Mouse (Mus musculus) small intestine, adult 2 months (tissue): ENCODE results near the gene Ifi27. TPM values are rescaled to one million over a fixed set of nuclear protein-coding genes. Genes with fewer than 3 reads are reported as not detected.

Experiments
- H3K27ac ChIP-seq: fragments of 200-500 bp; 2 replicates; pipeline ENCODE4 v1.5.1; 2012; ENCODE audit warnings: low read depth, low read length, control low read depth, inconsistent platforms; ENCODE audit not compliant: insufficient read depth
- H3K27me3 ChIP-seq: fragments of 200-500 bp; 2 replicates; pipeline ENCODE4 v1.6.1; 2012; ENCODE audit warnings: mild to moderate bottlenecking, moderate library complexity, low read length, inconsistent platforms; ENCODE audit not compliant: control insufficient read depth, insufficient read depth
- H3K36me3 ChIP-seq: fragments of 200-500 bp; 2 replicates; pipeline ENCODE4 v1.6.1; 2012; ENCODE audit warnings: mild to moderate bottlenecking, low read length, control low read depth, inconsistent platforms; ENCODE audit not compliant: control insufficient read depth, insufficient read depth
- H3K4me1 ChIP-seq: fragments of 200-500 bp; 2 replicates; pipeline ENCODE4 v1.6.1; 2012; ENCODE audit warnings: low read length, inconsistent platforms, mixed read lengths; ENCODE audit not compliant: control insufficient read depth, insufficient read depth, insufficient read length
- H3K4me3 ChIP-seq: fragments of 200-500 bp; 2 replicates; pipeline ENCODE4 v1.5.1; 2012; ENCODE audit warnings: low read depth, mild to moderate bottlenecking, control low read depth, inconsistent platforms, low read length, moderate library complexity
- CTCF ChIP-seq: fragments of 200-500 bp; IDR thresholded peaks from 2 replicates; pipeline ENCODE4 v1.5.1; 2012; ENCODE audit warnings: low read depth, mild to moderate bottlenecking, control low read depth, inconsistent platforms, low read length, moderate library complexity, mixed read lengths; ENCODE audit not compliant: insufficient replicate concordance, insufficient read length; ENCODE audit errors: extremely low read depth
- POLR2A ChIP-seq: fragments of 200-500 bp; IDR thresholded peaks from 2 replicates; pipeline ENCODE4 v1.6.1; 2012; ENCODE audit warnings: low read depth, mild to moderate bottlenecking, control low read depth, inconsistent platforms, low read length, moderate library complexity
- WGBS: fragments of 180-500 bp; shearing (Covaris S2); methylation state at CpG from one replicate; pipeline ENCODE4 v1.1.7; 2018; 5-methylcytosine and 5-hydroxymethylcytosine counted together
- polyA plus RNA-seq: library from polyadenylated mRNA; depleted of rRNA; stranded (reverse); fragments of >200 nt; gene quantifications from 2 replicates; pipeline ENCODE4 v1.2.3, GENCODE M21; 2012; rRNA removed

The Ifi27 gene
- 96.5 and 170 TPM in 2 replicates for polyA plus RNA-seq

DNA sequence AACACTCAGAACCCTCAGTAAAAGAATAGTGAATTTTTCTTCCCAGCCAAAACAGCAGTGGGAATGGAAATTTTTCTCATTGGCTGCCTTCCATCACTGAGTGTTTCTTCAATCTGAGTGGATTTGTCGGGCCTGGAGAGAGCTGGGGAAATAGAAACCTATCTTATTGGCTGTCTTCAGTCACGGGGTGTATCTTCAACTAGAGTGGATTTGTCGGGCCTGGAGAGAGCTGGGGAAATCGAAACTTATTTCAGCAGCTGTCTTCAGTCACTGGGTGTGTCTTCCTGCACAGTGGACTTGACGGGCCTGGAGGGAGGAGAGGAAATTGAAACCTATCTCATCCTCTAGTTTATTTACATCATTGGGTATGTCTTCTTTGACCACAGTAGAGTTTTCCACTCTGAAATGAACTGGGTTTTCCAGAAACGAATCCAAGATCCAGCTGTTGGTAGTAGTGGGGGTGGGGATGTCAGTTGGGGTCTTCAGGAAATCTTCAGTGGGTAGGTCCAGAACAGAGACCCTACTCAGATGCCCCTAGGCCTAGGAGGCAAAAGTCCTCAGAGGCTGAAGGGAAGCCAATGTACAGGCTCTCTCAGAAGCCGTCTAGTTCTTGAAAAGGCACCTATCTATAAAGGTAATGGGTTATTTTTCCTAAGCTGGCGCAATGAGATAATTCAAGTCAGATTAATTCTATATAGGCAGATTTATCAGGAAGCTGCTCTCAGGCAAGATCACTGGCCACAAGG is at the start of gene Ifi27:
Gene Ifi27, plus strand, starts transcription at position 226 of the 746 bp plus-strand sequence.
- TF ChIP-seq POLR2A, result 0 out of 2 replicates have a peak, but pooled peaks have one; percentile 32
- no peak for TF ChIP-seq CTCF
- Histone ChIP-seq H3K27me3 (no peaks in the 10 kb centered on the region), H3K36me3 (peaks cover 9% of the 10 kb centered on the region; the same call in 1 of the 2 replicates), H3K27ac (peak within 1 kb of the TSS; percentile 92), H3K4me1 (peaks cover 13% of the 10 kb centered on the region; the same call in 1 of the 2 replicates), H3K4me3 (peak within 1 kb of the TSS; percentile 17; the same call in 1 of the 2 replicates)
- WGBS, result 17% methylated on average over 8 of the region's 8 CpGs

DNA sequence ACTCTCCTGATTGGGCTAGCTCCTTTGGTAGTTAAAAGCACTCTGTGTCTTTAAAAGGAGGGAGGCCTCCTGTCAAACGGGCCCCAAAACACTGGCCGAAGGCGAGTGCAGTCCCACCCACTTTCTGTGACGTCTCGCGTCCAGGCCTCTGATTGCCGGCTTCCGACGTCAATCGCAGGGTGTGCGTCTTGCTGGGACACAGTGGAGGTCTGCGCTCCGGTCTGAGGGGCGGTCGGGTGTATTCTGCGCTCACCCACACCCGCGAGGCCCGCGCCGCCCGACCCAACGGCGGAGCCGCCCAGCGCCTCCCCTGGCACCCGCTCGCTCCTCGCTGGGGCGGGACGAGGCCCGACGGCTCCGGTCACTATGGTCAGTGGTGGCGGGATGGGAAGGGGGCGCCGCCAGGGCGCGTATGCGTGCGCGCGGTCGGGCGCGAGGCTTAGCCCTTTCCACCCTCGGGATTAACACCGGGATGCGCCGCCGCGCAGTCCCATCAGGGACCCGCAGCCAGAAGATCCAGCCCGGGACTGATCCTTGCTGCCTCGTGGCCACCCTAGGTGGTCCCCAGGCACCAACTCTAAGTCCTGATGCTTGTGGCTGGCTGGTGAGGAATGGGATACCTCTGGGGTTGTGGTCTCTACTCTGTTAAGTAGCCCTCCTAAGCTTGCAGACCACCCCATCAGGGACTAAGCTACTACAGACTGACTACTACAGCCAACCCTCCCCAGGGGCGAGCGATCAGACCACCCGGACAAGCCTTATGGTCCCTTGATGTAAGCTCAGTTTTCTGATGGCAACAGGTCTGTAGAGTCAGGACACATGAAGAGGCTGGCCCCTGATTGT is 45.3 kb upstream of the Ifi27 start, which contains the start of gene Otub2:
Gene Otub2, plus strand, starts transcription at position 178 of the 843 bp plus-strand sequence.
- H3K4me1 ChIP-seq, result peaks cover 6% of the 10 kb centered on the region; the same call in 1 of the 2 replicates
- no peak for TF ChIP-seq POLR2A
- no peak for TF ChIP-seq CTCF
- H3K4me3 ChIP-seq, result peak within 1 kb of the TSS; percentile 95
- H3K27me3 ChIP-seq, result no peaks in the 10 kb centered on the region
- WGBS, result 2% methylated on average over 58 of the region's 58 CpGs
- H3K27ac ChIP-seq, result no peak within 1 kb of the TSS
- H3K36me3 ChIP-seq, result no peaks in the 10 kb centered on the region

DNA sequence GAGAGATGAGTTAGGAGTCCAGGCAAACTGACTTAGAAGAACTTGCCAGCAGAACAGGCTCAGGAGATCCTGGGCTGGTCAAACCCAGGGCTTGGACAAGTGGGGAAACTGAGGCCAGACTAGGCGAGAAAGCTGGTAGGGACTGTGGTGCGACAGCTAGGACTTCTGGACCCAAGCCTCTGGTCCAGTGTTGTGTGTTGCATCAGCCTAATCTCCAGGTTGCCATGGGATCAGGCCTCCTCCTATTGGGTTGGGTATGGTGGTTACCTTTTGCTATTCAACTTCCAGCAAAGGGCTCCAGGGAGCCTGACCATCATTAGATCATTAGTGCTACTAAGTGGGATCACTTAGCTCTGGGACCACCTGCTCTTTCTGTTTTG is 44.7 kb upstream of the Ifi27 start:
- TF ChIP-seq CTCF (no peak), POLR2A (no peak)
- WGBS, result 74% methylated on average over 2 of the region's 2 CpGs
- Histone ChIP-seq H3K27me3 (no peaks in the 10 kb centered on the region), H3K4me3 (peak overlapping the region; percentile 95), H3K36me3 (no peaks in the 10 kb centered on the region), H3K4me1 (peaks cover 6% of the 10 kb centered on the region; the same call in 1 of the 2 replicates), H3K27ac (no peak overlapping the region)

DNA sequence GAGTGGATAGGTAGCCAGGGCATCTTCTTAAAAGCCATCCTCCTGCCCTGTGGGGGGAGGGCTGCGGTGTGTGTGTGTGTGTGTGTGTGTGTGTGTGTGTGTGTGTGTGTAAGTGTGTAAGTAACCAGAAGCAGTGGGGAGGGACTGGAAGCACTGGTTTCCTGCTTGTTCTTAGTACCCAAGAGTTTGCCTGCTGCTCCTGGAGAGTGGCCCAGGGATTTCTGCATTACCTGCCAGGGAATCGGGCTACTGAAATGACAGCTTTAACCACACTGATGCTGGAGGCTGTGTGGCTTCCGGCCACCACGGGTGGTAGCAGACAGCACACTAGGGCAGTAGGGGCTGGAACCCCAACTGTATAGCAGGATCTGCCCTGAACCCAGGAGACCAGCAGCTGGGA is 44.0 kb upstream of the Ifi27 start:
- H3K4me3 ChIP-seq, result no peak overlapping the region
- 66% methylated on average over 4 of the region's 4 CpGs for WGBS
- H3K27ac ChIP-seq, result no peak overlapping the region
- no peaks in the 10 kb centered on the region for H3K36me3 ChIP-seq
- no peaks in the 10 kb centered on the region for H3K27me3 ChIP-seq
- TF ChIP-seq POLR2A, result no peak
- no peak for TF ChIP-seq CTCF
- H3K4me1 ChIP-seq, result peaks cover 6% of the 10 kb centered on the region; the same call in 1 of the 2 replicates

DNA sequence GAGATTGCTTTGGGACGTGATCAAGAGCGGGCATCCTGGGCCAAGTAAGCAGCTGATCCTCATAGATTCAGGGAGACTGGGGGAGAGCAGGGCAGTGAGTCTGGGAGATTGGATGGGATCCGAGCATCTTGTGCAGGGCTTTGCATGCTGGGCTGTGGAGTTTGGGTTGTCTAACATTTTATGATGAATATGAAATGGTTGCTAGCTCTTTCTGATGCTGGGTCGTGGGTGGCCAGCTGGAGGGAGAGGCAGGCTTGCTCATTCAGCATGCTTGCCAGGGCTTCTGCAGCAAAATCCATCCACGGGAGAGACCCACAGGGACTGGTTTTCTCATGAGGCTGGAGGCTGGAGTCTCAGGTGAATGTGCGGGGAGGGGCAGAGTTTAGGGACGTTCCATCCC is 42.9 kb upstream of the Ifi27 start:
- TF ChIP-seq POLR2A, result no peak
- TF ChIP-seq CTCF, result no peak
- Histone ChIP-seq H3K27ac (no peak overlapping the region), H3K36me3 (no peaks in the 10 kb centered on the region), H3K4me1 (peaks cover 6% of the 10 kb centered on the region; the same call in 1 of the 2 replicates), H3K27me3 (no peaks in the 10 kb centered on the region), H3K4me3 (no peak overlapping the region)
- WGBS, result 64% methylated on average over 7 of the region's 7 CpGs

DNA sequence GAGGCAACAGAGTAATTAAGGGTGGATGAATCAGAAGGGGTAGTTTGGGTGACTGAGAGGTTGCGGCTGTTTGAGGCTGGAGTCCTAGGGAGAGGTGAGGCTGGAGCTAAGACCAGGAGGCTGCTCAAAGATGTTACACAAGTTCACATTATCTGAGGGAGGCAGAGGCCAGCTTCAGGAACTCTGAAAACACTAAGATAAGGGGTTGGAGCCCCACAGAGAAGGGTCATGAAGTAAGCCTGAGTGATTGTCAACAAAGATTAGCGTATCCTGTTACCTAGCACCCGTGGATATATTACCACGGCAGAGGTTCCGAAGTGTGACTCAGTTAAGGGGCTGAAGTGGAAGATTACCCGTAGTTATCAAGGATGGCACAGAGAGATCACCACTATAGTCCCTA is 40.5 kb upstream of the Ifi27 start:
- Histone ChIP-seq H3K27me3 (no peaks in the 10 kb centered on the region), H3K4me3 (no peak overlapping the region), H3K36me3 (no peaks in the 10 kb centered on the region), H3K27ac (no peak overlapping the region), H3K4me1 (peaks cover 6% of the 10 kb centered on the region; the same call in 1 of the 2 replicates)
- TF ChIP-seq CTCF, result no peak
- no peak for TF ChIP-seq POLR2A
- WGBS, result 34% methylated on average over 6 of the region's 6 CpGs
